ENCODE assay signal across 12 mouse cellular contexts in the genomic region with DNA sequence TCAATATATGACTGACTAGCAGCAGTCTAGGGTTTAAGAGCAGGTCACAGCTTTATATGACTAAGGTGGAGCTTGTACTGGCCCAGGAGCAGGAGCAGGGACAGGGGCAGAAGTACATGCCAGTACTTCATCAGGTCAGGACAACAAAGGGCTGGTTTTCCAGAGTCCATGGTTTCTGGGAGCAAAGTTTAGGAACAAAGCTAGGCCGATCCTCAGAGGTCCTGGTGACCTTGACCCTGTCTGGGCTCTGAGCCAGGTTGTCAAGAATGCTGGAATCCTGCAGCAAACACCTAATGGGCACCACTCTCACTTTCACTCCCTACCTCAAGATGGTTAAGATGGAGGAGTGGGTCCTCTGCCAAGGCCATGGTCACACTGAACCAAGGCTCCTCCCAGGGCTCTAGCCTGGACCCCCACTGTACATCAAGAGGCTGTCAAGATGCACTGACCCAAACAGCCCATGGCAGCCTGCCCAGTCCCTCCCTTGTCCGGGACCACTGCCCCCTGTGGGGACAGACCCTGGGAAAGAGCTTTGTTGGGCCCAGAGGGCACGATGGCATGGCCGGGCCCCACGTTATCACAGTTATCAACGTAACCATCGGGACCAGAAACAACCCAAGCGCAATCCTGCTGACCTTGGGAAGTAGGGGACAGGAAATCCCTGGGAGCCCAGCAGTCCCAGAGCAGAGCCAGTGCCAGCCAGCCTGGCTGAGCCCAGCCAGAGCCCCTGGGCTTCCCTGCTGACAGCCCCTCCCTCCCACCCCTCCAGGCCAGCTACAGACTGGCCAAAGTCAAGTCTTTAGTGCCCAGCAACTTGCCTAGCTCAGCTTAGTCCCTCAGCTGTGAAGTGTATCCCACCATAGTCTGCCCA.
A peak's percentile ranks its signal among the peaks of the same experiment; 100 is the strongest.
DNase-seq lines count a peak whose midpoint lies in the region; ATAC-seq and TF ChIP-seq lines count a peak whose summit lies in the region.
"Had no signal": no experiment of that assay in that cellular context is flagged by ENCODE, and none has a peak within 500 bp of the region (broad histone marks: within the 10 kb centered on the region; RNA-seq: fewer than 3 reads in every experiment).

No protein-coding gene starts in this region.

- ATAC-seq in heart, embryonic 11.5 days (replicated peaks; ENCODE audit: insufficient number of reproducible peaks, low FRiP score, low TSS enrichment), result peak; percentile 23
- ATAC-seq in lung, embryonic 15.5 days (ENCODE audit: borderline replicate concordance, extremely low read depth, low FRiP score, low TSS enrichment), result 0 out of 2 replicates have a peak, but pooled peaks have one; percentile 52
- ATAC-seq in limb, embryonic 12.5 days (ENCODE audit: insufficient number of reproducible peaks, insufficient read depth, low FRiP score, low TSS enrichment, low read depth), result peak; percentile 65; the same call in 1 of the 2 replicates
- no peak for ATAC-seq in forebrain, embryonic 12.5 days (ENCODE audit: low FRiP score)

- H3K9me3 ChIP-seq in heart, embryonic 11.5 days (replicated peaks; ENCODE audit: control insufficient read depth, low read length), result no peaks in the 10 kb centered on the region
- no peaks in the 10 kb centered on the region for H3K9me3 ChIP-seq in lung, embryonic 15.5 days
- H3K9me3 ChIP-seq in limb, embryonic 12.5 days, result no peaks in the 10 kb centered on the region
- H3K9me3 ChIP-seq in forebrain, embryonic 12.5 days, result no peaks in the 10 kb centered on the region
- H3K9me3 ChIP-seq: embryonic facial prominence, embryonic 13.5 days had no signal

- H3K36me3 ChIP-seq in heart, embryonic 11.5 days (ENCODE audit: control insufficient read depth, insufficient read depth, low read length), result no peaks in the 10 kb centered on the region
- H3K36me3 ChIP-seq in lung, embryonic 15.5 days, result no peaks in the 10 kb centered on the region
- no peaks in the 10 kb centered on the region for H3K36me3 ChIP-seq in limb, embryonic 12.5 days
- no peaks in the 10 kb centered on the region for H3K36me3 ChIP-seq in forebrain, embryonic 12.5 days (replicated peaks)
- H3K36me3 ChIP-seq: embryonic facial prominence, embryonic 13.5 days had no signal

- no peak for TF ChIP-seq POLR2A in lung, adult 2 months (IDR thresholded peaks at IDR 0.05; ENCODE audit: borderline replicate concordance, extremely low read depth, low read depth, low read length)

- no peak overlapping the region for H3K4me3 ChIP-seq in heart, embryonic 11.5 days (ENCODE audit: low read depth, low read length)
- H3K4me3 ChIP-seq in lung, embryonic 15.5 days, result no peak overlapping the region
- no peak overlapping the region for H3K4me3 ChIP-seq in lung, adult 2 months (replicated peaks; ENCODE audit: extremely low read depth, low read depth, low read length)
- H3K4me3 ChIP-seq in limb, embryonic 12.5 days (replicated peaks), result no peak overlapping the region
- H3K4me3 ChIP-seq in forebrain, embryonic 12.5 days (replicated peaks), result no peak overlapping the region
- H3K4me3 ChIP-seq: embryonic facial prominence, embryonic 13.5 days; left cerebral cortex, adult 2 months had no signal

- H3K4me1 ChIP-seq in heart, embryonic 11.5 days (ENCODE audit: control insufficient read depth, insufficient read depth, low read length), result peaks cover 44% of the 10 kb centered on the region
- H3K4me1 ChIP-seq in lung, embryonic 15.5 days, result peaks cover 45% of the 10 kb centered on the region
- peaks cover 7% of the 10 kb centered on the region for H3K4me1 ChIP-seq in lung, adult 2 months (ENCODE audit: control insufficient read depth, insufficient read depth, low read length)
- peaks cover 33% of the 10 kb centered on the region for H3K4me1 ChIP-seq in limb, embryonic 12.5 days (replicated peaks)
- H3K4me1 ChIP-seq in forebrain, embryonic 12.5 days, result peaks cover 6% of the 10 kb centered on the region; the same call in 1 of the 2 replicates

- TF ChIP-seq CTCF in lung, adult 2 months (IDR thresholded peaks at IDR 0.05; ENCODE audit: insufficient read depth, low read length), result no peak

- WGBS in heart, embryonic 11.5 days (ENCODE audit: insufficient replicate concordance), result 37% methylated on average over 8 of the region's 8 CpGs
- 66% methylated on average over 8 of the region's 8 CpGs for WGBS in lung, embryonic 15.5 days
- 77% methylated on average over 8 of the region's 8 CpGs for WGBS in lung, adult 2 months
- WGBS in limb, embryonic 12.5 days, result 85% methylated on average over 8 of the region's 8 CpGs
- 85% methylated on average over 8 of the region's 8 CpGs for WGBS in forebrain, embryonic 12.5 days

- peak overlapping the region; percentile 76 for H3K27ac ChIP-seq in heart, embryonic 11.5 days (ENCODE audit: low read depth, low read length)
- H3K27ac ChIP-seq in lung, embryonic 15.5 days, result no peak overlapping the region
- H3K27ac ChIP-seq in limb, embryonic 12.5 days, result no peak overlapping the region
- no peak overlapping the region for H3K27ac ChIP-seq in forebrain, embryonic 12.5 days
- H3K27ac ChIP-seq: embryonic facial prominence, embryonic 13.5 days; left cerebral cortex, adult 2 months; macrophage had no signal

- no peak overlapping the region for H3K9ac ChIP-seq in heart, embryonic 11.5 days (ENCODE audit: low read depth, low read length)
- H3K9ac ChIP-seq in lung, embryonic 15.5 days, result no peak overlapping the region
- no peak overlapping the region for H3K9ac ChIP-seq in limb, embryonic 12.5 days (replicated peaks)
- no peak overlapping the region for H3K9ac ChIP-seq in forebrain, embryonic 12.5 days
- H3K9ac ChIP-seq: embryonic facial prominence, embryonic 13.5 days had no signal

- no peak overlapping the region for H3K4me2 ChIP-seq in heart, embryonic 11.5 days
- no peak overlapping the region for H3K4me2 ChIP-seq in lung, embryonic 15.5 days
- no peak overlapping the region for H3K4me2 ChIP-seq in limb, embryonic 12.5 days
- no peak overlapping the region for H3K4me2 ChIP-seq in forebrain, embryonic 12.5 days
- H3K4me2 ChIP-seq: embryonic facial prominence, embryonic 13.5 days had no signal

- intact Hi-C loops in heart, postnatal 10 days (cut with DNase I), result no loop called here

- DNase-seq in heart, postnatal 10 days, result no peak
- DNase-seq in lung, adult 2 months, result no peak
- DNase-seq in right cerebral cortex, postnatal 25 days, result no peak
- no peak for DNase-seq in urinary bladder, postnatal 10 days (ENCODE audit: low spot score)
- DNase-seq: cerebellum, adult 2 months had no signal

- no peaks in the 10 kb centered on the region for H3K27me3 ChIP-seq in heart, embryonic 11.5 days (ENCODE audit: control insufficient read depth, insufficient read depth, low read length)
- no peaks in the 10 kb centered on the region for H3K27me3 ChIP-seq in lung, embryonic 15.5 days
- H3K27me3 ChIP-seq in limb, embryonic 12.5 days, result no peaks in the 10 kb centered on the region
- H3K27me3 ChIP-seq in forebrain, embryonic 12.5 days, result peaks cover 82% of the 10 kb centered on the region
- H3K27me3 ChIP-seq: embryonic facial prominence, embryonic 13.5 days had no signal
